Mouse (Mus musculus): Measurements from ENCODE around the gene Egln2. TPM values are rescaled to one million over a fixed set of nuclear protein-coding genes. Genes with fewer than 3 reads are reported as not detected.

The Egln2 gene
- polyA plus RNA-seq, 1 experiment from 2014 or later: 48.1 TPM

DNA sequence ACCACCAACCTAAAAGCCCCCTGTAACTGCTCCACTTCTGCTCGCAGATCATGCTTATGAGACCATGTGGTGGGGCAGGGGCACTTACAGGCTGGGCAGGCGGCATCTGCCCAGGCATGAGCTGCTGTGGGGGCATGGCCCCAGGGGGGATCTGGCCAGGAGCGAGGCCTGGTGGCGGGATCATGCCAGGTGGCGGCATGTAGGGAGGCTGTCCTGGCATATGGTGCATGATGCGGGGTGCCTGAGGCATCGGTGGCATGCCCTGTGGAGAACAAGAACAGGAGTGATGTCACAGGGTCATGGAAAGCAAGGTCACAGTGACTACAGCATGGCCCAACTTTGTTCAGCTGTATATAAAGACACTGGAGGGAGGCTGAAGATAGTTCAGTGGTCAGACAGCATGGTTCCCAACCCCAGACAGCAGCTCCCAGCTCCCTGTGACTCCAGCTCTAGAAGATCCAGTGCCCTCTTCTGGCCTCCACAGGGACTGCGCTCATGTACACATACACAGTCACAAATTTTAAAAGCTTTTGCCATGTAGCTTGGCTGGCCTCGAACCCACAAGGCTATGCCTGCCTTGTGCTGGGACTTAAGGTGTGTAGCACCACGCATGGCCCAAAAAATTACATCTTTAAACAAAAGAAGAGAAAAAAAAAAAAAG, 22.8 kb upstream of the Egln2 start:
- no peak for ATAC-seq (ENCODE audit: extremely low read depth, insufficient number of reproducible peaks, low FRiP score, low TSS enrichment)
- 94% methylated on average over 10 of the region's 10 CpGs for WGBS
- no peaks in the 10 kb centered on the region for H3K9me3 ChIP-seq

GRCm38 (mm10) chr7:27185986-27186385, 19.4 kb upstream of the Egln2 start:
- Histone ChIP-seq H3K27ac (replicated peaks) (no peak overlapping the region), H3K36me3 (peaks cover 79% of the 10 kb centered on the region), H3K9me3 (no peaks in the 10 kb centered on the region), H3K4me3 (no peak overlapping the region), H3K9ac (no peak overlapping the region), H3K4me2 (no peak overlapping the region), H3K4me1 (no peaks in the 10 kb centered on the region), H3K27me3 (replicated peaks) (no peaks in the 10 kb centered on the region)
- 81% methylated on average over 5 of the region's 5 CpGs for WGBS
- ATAC-seq (ENCODE audit: extremely low read depth, insufficient number of reproducible peaks, low FRiP score, low TSS enrichment): no peak

More for the DNA sequence above, 22.8 kb upstream of the Egln2 start:
- H3K27me3 ChIP-seq (replicated peaks): no peaks in the 10 kb centered on the region
- H3K4me1 ChIP-seq: peaks cover 10% of the 10 kb centered on the region
- H3K27ac ChIP-seq (replicated peaks): no peak overlapping the region
- peaks cover 100% of the 10 kb centered on the region for H3K36me3 ChIP-seq
- no peak overlapping the region for H3K4me3 ChIP-seq
- no peak overlapping the region for H3K4me2 ChIP-seq
- H3K9ac ChIP-seq: no peak overlapping the region

- H3K27ac ChIP-seq (replicated peaks): no peak overlapping the region
- peaks cover 8% of the 10 kb centered on the region for H3K4me1 ChIP-seq
- H3K9ac ChIP-seq: no peak overlapping the region
- WGBS: 58% methylated on average over 3 of the region's 3 CpGs
- H3K27me3 ChIP-seq (replicated peaks): no peaks in the 10 kb centered on the region
- H3K9me3 ChIP-seq: no peaks in the 10 kb centered on the region
- no peak for ATAC-seq (ENCODE audit: extremely low read depth, insufficient number of reproducible peaks, low FRiP score, low TSS enrichment)
- H3K4me3 ChIP-seq: no peak overlapping the region
- no peak overlapping the region for H3K4me2 ChIP-seq
- peaks cover 69% of the 10 kb centered on the region for H3K36me3 ChIP-seq
Observed at GRCm38 (mm10) chr7:27184964-27185363, 18.4 kb upstream of the Egln2 start.

DNA sequence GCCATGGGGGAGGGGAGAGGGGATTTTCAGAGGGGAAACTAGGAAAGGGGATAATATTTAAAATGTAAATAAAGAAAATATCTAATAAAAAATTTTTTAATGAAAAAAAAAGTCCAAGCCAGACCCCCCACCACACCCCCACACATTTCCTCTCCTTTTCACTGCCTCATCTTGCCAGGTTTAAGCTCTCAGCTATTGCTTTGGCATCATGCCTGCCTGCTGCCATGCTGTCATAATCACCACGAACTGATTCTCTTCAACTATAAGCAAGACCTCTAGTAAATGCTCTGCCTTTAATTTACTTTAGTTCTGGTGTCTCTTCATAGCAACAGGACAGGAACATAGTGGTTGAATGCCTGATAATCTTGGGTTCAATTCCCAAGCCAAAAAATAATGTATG, 15.9 kb upstream of the Egln2 start:
- 68% methylated on average over 1 of the region's 1 CpGs for WGBS
- H3K9ac ChIP-seq: no peak overlapping the region
- peaks cover 44% of the 10 kb centered on the region for H3K36me3 ChIP-seq
- peaks cover 24% of the 10 kb centered on the region for H3K4me1 ChIP-seq
- H3K4me2 ChIP-seq: no peak overlapping the region
- ATAC-seq (ENCODE audit: extremely low read depth, insufficient number of reproducible peaks, low FRiP score, low TSS enrichment): no peak
- H3K27me3 ChIP-seq (replicated peaks): no peaks in the 10 kb centered on the region
- H3K27ac ChIP-seq (replicated peaks): no peak overlapping the region
- no peak overlapping the region for H3K4me3 ChIP-seq
- no peaks in the 10 kb centered on the region for H3K9me3 ChIP-seq

DNA sequence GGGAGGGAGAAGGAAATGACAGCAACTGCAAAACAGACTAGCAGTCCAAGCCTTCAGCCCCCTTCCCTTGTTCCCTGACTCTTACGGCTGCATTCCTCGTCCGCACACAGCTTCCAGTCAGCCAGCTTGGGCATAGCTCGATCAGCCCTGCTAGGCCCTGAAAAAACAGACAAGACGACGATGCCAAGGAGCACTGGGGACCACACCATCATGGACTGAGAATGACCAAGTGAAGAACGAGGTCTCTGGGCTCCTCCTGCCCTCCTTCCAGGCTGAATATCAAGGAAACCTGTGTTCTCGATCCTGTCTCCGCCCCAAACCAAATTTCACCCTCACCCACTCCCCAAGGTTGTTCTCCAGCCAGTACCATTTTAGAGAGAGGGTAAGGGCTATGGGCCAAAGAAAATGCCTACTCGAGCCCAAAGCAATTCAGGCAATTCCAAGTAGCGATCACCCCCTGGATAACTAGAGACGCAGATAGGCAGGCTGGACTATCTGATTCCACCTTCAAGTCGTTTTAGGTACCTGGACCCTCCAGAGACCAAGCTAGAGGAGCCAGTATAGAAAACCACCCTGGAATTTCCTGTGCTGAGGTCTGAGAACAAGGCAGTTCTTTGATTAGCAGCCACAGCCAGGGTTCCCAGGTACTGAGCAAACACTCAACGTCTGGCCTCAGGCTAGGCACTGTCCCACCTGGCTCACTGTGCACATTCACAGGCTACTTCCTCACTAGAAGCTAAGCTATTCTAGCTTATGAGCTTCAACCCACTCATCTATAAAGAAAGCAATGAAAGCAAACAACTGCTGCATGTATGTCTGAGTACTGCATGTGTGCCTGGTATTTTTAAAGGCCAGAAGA, 14.5 kb upstream of the Egln2 start, which contains the start of the genes Gm21983 and Mia:
Gm21983 (minus strand) TSS at position 250 of the 859 bp plus-strand sequence.
Mia (minus strand) TSS at position 321 of the 859 bp plus-strand sequence.
- Histone ChIP-seq H3K27me3 (replicated peaks) (no peaks in the 10 kb centered on the region), H3K9ac (0 out of 2 replicates have a peak within 1 kb of the TSS, but pooled peaks have one; percentile 7), H3K27ac (replicated peaks) (peak within 1 kb of the TSS; percentile 81; the same call in 1 of the 2 replicates), H3K4me3 (0 out of 2 replicates have a peak within 1 kb of the TSS, but pooled peaks have one; percentile 82), H3K4me1 (peaks cover 24% of the 10 kb centered on the region), H3K36me3 (peaks cover 30% of the 10 kb centered on the region), H3K4me2 (no peak within 1 kb of the TSS), H3K9me3 (no peaks in the 10 kb centered on the region)
- 56% methylated on average over 14 of the region's 14 CpGs for WGBS
- ATAC-seq (ENCODE audit: extremely low read depth, insufficient number of reproducible peaks, low FRiP score, low TSS enrichment): no peak

DNA sequence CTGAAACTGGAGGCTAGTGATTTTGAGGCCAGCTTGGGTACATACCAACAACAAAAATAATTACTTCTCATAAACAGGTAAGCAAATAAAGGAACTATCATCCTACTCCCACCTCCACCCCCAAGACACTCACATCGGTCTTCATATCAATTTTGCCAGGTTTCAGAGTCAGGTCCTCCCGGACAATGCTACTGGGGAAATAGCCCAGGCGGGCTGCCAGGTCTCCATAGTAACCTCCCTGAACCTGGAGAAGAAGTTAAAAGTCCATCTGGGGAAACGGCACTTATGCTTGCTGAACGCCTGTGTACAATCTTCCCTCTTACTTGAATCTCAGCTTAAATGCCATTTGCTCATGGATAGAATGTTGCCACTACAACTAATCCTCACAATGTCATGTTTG, 13.4 kb upstream of the Egln2 start:
- Histone ChIP-seq H3K4me1 (peaks cover 24% of the 10 kb centered on the region), H3K9me3 (no peaks in the 10 kb centered on the region), H3K9ac (0 out of 2 replicates have a peak overlapping the region, but pooled peaks have one; percentile 7), H3K27ac (replicated peaks) (peak overlapping the region; percentile 81; the same call in 1 of the 2 replicates), H3K27me3 (replicated peaks) (no peaks in the 10 kb centered on the region), H3K36me3 (peaks cover 29% of the 10 kb centered on the region), H3K4me3 (0 out of 2 replicates have a peak overlapping the region, but pooled peaks have one; percentile 82), H3K4me2 (no peak overlapping the region)
- ATAC-seq (ENCODE audit: extremely low read depth, insufficient number of reproducible peaks, low FRiP score, low TSS enrichment): no peak
- 61% methylated on average over 5 of the region's 5 CpGs for WGBS

- Histone ChIP-seq H3K9me3 (no peaks in the 10 kb centered on the region), H3K36me3 (peaks cover 29% of the 10 kb centered on the region), H3K27ac (replicated peaks) (peak overlapping the region; percentile 81), H3K4me3 (peak overlapping the region; percentile 82), H3K27me3 (replicated peaks) (no peaks in the 10 kb centered on the region), H3K9ac (peak overlapping the region; percentile 77), H3K4me1 (peaks cover 24% of the 10 kb centered on the region), H3K4me2 (peak overlapping the region; percentile 74)
- no peak for ATAC-seq (ENCODE audit: extremely low read depth, insufficient number of reproducible peaks, low FRiP score, low TSS enrichment)
- WGBS: 43% methylated on average over 16 of the region's 16 CpGs
Observed at GRCm38 (mm10) chr7:27179217-27179918, 12.8 kb upstream of the Egln2 start.

DNA sequence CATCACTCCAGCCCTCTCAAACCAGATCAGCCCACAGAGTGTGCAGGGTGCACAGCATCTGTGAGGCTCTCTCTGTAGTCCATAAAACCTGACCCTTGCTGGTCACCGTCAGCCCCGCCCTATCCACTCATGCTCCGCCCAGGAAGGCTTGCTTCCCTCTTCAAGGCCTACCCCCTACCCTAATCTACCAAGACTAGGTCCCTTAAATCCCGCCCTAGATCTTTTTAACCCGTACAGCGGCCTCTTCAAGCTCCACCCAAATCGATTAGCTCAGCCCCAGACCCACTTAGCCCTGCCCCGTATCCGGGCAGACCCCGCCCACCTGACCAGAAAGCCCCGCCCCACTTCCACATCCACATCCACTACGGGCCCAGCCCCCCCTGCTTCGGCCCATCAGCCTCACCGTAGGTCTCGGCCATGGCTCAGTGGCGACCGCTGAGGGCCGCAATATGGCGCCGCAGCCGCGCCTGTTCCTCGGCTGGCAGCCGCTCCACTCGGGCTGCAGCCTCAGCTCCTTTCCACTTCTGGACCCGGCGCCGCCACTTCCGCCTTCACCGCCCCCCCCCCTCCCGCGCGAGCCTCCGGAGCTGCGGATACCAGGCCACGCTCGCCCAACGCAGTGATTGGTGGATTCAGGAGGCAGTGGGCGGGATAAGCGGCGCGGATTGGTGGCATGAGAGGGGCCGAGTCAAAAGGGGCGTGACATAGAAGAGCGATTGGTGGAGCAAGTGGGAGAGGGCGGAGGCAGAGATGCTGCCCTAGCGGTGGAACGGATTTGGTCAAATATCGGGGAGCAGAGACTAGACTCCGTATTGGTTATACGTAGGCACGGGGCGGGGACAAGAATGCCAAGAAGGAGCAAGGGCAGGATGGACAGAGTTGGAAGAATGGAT, 12.0 kb upstream of the Egln2 start, which contains the start of gene Rab4b:
Rab4b (minus strand) TSS at position 573 of the 893 bp plus-strand sequence.
- peak within 1 kb of the TSS; percentile 97 for H3K27ac ChIP-seq (replicated peaks)
- no peaks in the 10 kb centered on the region for H3K9me3 ChIP-seq
- peak; percentile 98 for ATAC-seq (ENCODE audit: extremely low read depth, insufficient number of reproducible peaks, low FRiP score, low TSS enrichment)
- H3K4me1 ChIP-seq: peaks cover 24% of the 10 kb centered on the region
- no peaks in the 10 kb centered on the region for H3K27me3 ChIP-seq (replicated peaks)
- under 1% methylated on average over 52 of the region's 53 CpGs for WGBS
- peak within 1 kb of the TSS; percentile 82 for H3K4me3 ChIP-seq
- peak within 1 kb of the TSS; percentile 74 for H3K4me2 ChIP-seq
- peaks cover 30% of the 10 kb centered on the region for H3K36me3 ChIP-seq
- H3K9ac ChIP-seq: peak within 1 kb of the TSS; percentile 84

GRCm38 (mm10) chr7:27177942-27178323, 11.3 kb upstream of the Egln2 start:
- H3K27ac ChIP-seq (replicated peaks): peak overlapping the region; percentile 97
- H3K9ac ChIP-seq: peak overlapping the region; percentile 84
- H3K36me3 ChIP-seq: peaks cover 31% of the 10 kb centered on the region
- H3K27me3 ChIP-seq (replicated peaks): no peaks in the 10 kb centered on the region
- 23% methylated on average over 4 of the region's 4 CpGs for WGBS
- H3K4me2 ChIP-seq: peak overlapping the region; percentile 74
- ATAC-seq (ENCODE audit: extremely low read depth, insufficient number of reproducible peaks, low FRiP score, low TSS enrichment): no peak
- peak overlapping the region; percentile 82 for H3K4me3 ChIP-seq
- no peaks in the 10 kb centered on the region for H3K9me3 ChIP-seq
- H3K4me1 ChIP-seq: peaks cover 24% of the 10 kb centered on the region

DNA sequence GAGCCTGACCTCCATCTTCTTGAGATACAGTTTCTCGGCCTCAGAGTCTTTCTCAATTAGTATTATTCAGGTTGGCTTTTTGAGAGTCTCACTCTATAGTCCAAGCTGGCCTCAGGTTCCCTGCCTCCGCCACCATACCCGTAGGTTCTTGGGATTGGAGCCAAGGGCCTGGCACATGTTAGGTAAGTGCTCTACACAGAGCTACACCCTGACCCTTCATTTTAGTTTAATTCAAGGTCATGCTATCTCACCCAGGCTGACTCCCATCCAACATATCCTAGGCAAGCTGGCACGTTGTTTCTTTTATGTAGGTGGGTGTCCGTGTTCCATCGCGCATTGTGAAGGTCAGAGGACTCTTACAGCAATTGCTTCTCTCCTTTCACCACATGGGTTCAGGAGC, 8.3 kb upstream of the Egln2 start:
- 81% methylated on average over 7 of the region's 7 CpGs for WGBS
- no peaks in the 10 kb centered on the region for H3K27me3 ChIP-seq (replicated peaks)
- no peaks in the 10 kb centered on the region for H3K9me3 ChIP-seq

More for the DNA sequence above, 8.3 kb upstream of the Egln2 start:
- Histone ChIP-seq H3K4me2 (no peak overlapping the region), H3K4me1 (peaks cover 15% of the 10 kb centered on the region), H3K27ac (replicated peaks) (no peak overlapping the region), H3K36me3 (peaks cover 61% of the 10 kb centered on the region), H3K4me3 (no peak overlapping the region), H3K9ac (0 out of 2 replicates have a peak overlapping the region, but pooled peaks have one; percentile 14)
- no peak for ATAC-seq (ENCODE audit: extremely low read depth, insufficient number of reproducible peaks, low FRiP score, low TSS enrichment)
